Mouse (Mus musculus) adrenal gland, adult 18-20 months (tissue): Measurements from ENCODE around the gene Rragd. TPM values are rescaled to one million over a fixed set of nuclear protein-coding genes. Genes with fewer than 3 reads are reported as not detected.

ENCODE experiments used
- DNase-seq, 2 experiments: peaks; one replicate each; pipeline ENCODE4 v3.0.0; 2021 to 2022; ENCODE audit warnings: low spot score in 2 of 2
- total RNA-seq, 2 experiments: library from RNA; stranded (reverse); gene quantifications; 1 replicate in 1 of 2; 2 replicates in 1 of 2; pipeline ENCODE4 v1.2.3; 2021

The Rragd gene
- total RNA-seq, 2 experiments from 2014 or later: 16.1 to 21.1 TPM

GRCm38 (mm10) chr4:33032045-33032444 lies 49.2 kb downstream of the Rragd start:
- DNase-seq: no peak

- no peak for DNase-seq
These were observed 50.7 kb downstream of the Rragd start for GRCm38 (mm10) chr4:33033515-33033914.

DNA sequence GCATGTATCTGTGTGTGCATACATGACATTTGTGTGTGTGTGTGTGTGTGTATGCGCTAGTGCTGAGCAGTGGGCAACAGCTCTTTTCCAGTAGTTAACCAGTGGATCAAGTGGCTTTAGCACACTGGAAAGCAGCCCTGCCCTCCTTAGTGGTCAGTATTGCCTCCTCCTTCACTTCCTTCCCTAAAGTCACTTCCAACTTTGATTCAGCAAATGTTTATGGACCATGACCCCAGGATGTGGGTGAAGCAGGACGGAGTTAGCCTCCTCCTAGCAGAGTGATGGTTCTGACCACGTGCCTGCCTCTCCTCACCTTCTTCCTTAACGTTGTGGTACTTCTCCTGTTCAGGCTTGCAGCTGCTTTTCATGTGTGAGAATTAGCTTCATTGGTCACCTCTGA lies 57.0 kb downstream of the Rragd start:
- no peak for DNase-seq

- no peak for DNase-seq
These were observed 66.8 kb downstream of the Rragd start for GRCm38 (mm10) chr4:33049601-33050000.

DNA sequence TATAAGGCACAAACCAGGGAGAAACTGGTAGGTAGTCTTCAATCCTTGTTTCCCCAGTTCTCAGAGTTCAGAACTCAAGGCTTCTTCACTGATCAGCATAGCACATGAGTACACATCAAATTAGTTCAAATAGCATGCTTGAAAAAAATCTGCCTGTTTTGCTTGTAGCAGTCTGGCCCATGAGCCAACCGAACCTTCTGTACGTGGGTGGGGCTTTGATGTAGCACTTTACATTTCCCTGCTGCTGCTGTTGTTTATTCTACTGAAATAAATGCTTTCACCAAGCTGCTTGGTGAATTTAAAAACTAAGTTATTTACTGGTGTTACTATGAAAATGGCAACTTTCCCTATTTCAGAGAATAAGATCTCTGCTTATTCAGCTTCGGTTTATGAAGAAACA lies 69.2 kb downstream of the Rragd start:
- no peak for DNase-seq

DNA sequence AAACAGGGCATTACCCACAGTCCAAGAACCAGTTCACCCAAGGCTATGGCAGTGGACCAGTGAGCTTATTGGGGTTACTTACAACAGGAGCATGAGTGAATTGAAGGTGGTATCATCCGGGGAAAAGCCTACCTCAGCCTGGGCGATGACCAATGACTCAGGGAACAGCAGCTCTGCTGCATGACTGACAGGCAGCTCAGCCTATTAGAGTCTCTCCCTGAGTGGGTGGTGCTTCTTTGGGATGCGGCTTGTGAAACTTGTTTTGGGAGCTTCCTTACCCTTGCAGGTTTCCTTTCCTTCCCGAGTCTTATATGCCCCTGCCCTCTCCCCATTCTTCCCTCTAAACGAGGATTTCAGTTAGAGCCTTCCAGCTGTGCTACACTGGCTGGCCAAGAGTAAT lies 69.8 kb downstream of the Rragd start:
- DNase-seq: no peak

DNA sequence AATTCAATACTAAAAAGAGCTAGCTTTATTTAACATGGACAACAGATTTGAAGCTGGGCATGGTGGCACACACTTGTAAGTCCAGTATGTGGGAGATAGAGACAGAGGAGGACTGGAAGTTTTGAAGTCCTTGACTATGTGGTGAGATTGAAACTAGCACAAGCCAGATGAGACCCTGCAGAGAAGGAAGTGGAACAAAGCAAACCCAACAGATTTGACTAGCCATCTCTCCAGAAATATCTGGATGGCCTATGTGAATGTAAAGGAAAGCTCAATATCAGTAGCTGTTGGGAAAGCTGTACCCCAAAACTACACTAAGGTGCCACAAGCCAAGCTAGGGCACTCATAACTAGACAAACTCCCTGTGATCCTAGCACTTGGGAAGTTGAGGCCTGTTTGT lies 71.6 kb downstream of the Rragd start:
- no peak for DNase-seq

- DNase-seq: no peak
These were observed 73.5 kb downstream of the Rragd start for GRCm38 (mm10) chr4:33056317-33056716.

DNA sequence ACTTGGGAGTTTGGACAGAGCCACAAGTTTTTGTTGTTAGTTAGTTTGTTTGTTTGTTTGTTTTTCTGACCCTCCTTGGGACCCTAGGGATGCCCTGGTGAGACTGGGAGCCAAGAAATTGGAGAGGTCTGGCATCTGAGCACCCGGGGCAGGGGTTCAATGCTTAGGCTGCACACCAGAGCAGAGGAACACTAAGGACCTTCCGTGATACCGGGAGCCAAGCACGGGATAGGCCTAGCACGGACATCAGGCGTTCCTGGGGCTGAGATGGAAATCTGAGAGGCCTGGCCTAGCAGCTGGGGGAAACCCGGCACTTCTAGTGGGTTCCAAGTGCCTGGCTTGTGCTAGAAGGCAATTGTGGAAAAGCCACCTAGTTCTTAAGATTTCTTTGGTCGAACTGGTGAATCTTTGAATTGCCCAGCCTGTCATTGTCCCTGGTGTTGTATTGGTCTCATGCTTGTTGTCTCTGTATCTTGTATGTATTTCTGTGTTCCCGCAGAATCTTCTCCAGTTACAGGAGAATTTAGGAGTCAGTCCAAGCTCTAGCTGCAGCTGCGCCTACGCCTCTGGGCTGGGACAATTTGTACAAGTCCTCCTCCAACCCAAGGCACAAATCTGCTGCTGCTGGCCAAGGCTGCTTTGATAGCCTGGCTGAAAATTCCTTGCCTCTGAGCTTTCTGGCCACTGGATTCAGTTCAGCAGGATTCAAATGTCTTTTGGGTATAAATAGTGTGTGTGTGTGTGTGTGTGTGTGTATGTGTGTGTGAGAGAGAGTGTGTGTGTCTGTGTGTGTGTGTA lies 75.3 kb downstream of the Rragd start:
- no peak for DNase-seq

DNA sequence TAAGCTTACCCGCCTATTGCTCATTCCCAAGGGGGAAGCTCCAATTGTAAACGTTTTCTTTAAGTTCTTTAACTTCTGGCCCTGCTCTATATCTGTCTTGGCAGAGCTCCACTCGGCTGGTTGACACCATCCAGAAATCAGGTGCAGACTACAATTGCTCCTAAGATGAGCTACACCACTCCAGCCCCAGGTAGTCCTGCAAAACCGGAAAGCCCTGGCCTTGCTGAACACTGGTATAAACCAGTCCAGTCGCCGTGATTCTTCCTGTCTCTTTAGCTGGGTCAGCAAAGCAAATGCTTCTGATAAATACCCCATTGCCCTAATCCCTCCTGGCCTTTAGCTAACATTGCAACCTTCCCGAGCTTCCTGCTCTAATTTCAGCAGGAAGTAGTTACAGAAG lies 78.3 kb downstream of the Rragd start:
- DNase-seq: no peak

GRCm38 (mm10) chr4:33062981-33063380 lies 80.1 kb downstream of the Rragd start, which contains the start of gene Gabrr2:
TSS of gene Gabrr2 (plus strand) at chr4:33062999.
- DNase-seq: no peak

- no peak for DNase-seq
These were observed 82.1 kb downstream of the Rragd start for GRCm38 (mm10) chr4:33064986-33065385.

DNA sequence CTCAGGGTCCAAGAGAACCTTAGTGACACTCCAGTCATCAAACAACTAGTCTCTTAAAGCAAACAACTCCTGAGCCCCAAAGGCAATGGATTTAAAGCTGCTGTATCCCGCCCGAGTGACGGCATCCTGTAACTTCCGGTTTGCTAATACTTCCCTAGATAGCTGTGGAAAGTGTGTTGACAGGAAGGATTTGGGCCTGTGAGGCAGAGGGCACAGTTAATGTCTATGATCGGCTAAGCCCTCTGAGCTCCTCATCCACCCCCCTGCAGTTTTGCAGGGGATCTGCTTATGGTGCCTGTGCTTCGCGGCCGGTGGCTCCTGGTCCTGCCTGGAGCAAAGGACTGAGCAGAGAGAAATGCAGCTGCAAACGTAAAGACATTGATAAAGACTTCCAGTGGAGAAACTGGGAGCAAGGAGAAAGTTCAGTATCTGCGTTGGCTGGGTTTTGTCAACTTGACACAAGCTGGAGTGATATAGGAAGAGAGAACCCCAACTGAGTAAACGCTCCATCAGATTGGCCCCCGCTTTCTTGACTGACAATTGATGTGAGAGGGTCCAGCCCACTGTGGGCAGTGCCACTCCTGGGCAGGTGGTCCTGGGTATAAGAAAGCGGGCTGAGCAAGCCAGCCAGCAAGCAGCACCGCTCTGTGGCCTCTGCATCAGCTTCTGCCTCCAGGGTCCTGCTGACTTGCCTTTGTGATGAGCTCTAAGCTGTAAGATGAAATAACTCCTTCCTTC lies 83.6 kb downstream of the Rragd start:
- no peak for DNase-seq

DNA sequence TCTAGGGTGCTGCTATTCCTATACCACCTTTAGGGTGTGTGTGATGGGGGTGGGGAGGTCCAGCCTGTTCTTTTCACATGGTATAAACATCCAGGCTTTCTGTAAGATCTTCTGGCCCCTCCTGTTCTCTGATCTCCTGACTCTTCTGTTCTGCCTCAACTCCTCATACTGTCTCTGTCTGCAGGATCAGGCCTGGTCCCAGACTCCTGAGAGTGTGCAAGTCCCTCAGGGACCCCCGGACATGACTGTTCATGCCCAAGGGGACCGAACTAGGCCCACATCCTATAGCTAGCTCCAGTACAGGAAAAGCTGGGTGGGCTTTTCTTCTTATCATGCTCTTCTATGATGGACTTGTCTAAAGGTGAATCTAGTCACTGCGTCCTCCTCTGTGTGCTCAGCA lies 84.5 kb downstream of the Rragd start:
- DNase-seq: no peak

DNA sequence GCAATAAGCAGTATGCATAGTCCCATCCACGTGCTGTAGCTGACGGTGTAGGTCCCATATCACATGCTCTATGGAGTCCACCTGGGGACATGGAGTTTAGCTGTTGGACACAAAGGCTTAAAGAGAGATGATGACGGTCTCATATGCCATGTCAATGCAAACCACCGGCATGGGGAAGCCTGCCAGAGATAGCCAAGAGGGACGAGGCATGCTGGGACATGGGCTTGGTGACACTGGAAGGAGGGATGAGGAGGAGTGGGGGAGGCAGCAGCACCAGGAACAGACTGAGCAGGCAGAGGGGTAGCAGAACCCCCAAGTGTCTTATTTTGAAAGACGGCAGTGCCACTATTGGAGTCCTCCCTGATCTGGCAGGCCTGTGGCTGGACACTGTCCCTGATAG lies 85.0 kb downstream of the Rragd start:
- no peak for DNase-seq

- DNase-seq: no peak
These were observed 86.1 kb downstream of the Rragd start for GRCm38 (mm10) chr4:33068894-33069293.

DNA sequence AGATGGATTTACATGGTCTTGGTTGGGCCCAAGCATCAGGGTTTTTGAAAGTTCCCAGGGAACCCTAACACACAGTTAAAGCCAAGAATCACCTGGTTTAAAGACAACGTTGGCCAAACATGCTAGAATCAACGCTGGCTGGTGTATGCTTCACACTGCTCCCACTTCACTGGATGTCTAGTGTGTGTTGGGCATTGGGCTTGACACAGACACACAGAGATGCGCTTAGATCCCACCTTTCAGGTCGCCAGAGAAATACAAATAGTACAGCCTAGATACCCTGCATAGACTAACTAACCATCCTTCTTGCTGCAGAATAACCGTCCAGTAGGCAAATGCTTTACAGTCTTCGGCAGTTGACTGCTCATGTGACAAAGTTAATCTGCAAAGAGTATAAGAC lies 87.5 kb downstream of the Rragd start:
- no peak for DNase-seq

DNA sequence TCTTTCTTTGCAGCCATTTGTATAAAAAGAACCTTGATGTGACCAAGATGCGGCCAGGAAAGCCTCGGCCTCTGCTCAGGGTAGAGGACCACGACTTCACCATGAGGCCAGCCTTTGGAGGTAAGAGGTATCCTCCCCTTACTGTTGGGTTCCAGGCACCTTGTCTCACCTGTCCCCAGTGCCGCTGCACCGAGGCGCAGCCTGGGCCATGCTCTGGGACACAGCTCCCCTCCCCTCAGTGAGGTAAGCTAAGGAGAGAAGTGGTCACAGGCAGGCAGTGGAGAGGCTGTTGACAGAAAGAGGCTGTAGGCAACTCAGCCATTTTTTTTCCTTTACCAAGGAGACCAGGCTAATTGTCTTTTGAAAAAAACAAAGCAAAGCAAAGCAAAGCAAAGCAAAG lies 88.5 kb downstream of the Rragd start:
- no peak for DNase-seq
